Mouse (Mus musculus) cortical plate, adult 2 months (tissue): ENCODE data around the gene Tmc8.

Experiments used
- CTCF ChIP-seq: fragments of 200-500 bp; IDR thresholded peaks from 2 replicates; pipeline ENCODE4 v1.5.1; 2011; ENCODE audit warnings: mild to moderate bottlenecking, control low read depth, low read length; ENCODE audit not compliant: insufficient read depth; ENCODE audit errors: extremely low read depth
- POLR2A ChIP-seq: fragments of 200-500 bp; IDR thresholded peaks from 2 replicates; pipeline ENCODE4 v1.6.1; 2011; ENCODE audit warnings: mild to moderate bottlenecking, low read length, control low read depth; ENCODE audit not compliant: insufficient read depth; ENCODE audit errors: extremely low read depth

- no peak for TF ChIP-seq CTCF
- no peak for TF ChIP-seq POLR2A
These were observed 43.6 kb downstream of the Tmc8 start, which contains the start of the genes Afmid and Tk1 for GRCm38 (mm10) chr11:117825333-117826101.
